Mouse (Mus musculus): Measurements from ENCODE around the gene Coq2. TPM values are rescaled to one million over a fixed set of nuclear protein-coding genes. Genes with fewer than 3 reads are reported as not detected.

Gene Coq2
- total RNA-seq (2014; rRNA removed) (77.0 and 81.3 TPM in 2 replicates), polyA plus RNA-seq (2015; fragmentation: Nextera tagmentation; extraction: Ambion mirVana) (65.1 TPM in 2 replicates)

GRCm38 (mm10) chr5:100674711-100675376 lies at the start of gene Coq2:
TSS of gene Coq2 (minus strand) at chr5:100675140.
- peak; percentile 72 for TF ChIP-seq CTCF (IDR thresholded peaks at IDR 0.05; ENCODE audit: low read depth)
- H3K36me3 ChIP-seq (ENCODE audit: insufficient read depth) = no peaks in the 10 kb centered on the region
- ATAC-seq (no peak), DNase-seq (peak; percentile 63)
- no peaks in the 10 kb centered on the region for H3K27me3 ChIP-seq (ENCODE audit: insufficient read depth, low read length)
- WGBS = 8% methylated on average over 17 of the region's 17 CpGs
- H3K9ac ChIP-seq = peak within 1 kb of the TSS; percentile 85
- H3K27ac ChIP-seq (ENCODE audit: low read depth, low read length) = peak within 1 kb of the TSS; percentile 50
- H3K4me1 ChIP-seq (ENCODE audit: insufficient read depth) = peaks cover 10% of the 10 kb centered on the region; the same call in 1 of the 2 replicates
- H3K9me3 ChIP-seq (ENCODE audit: low read length) = no peaks in the 10 kb centered on the region
- H3K4me3 ChIP-seq (ENCODE audit: low read depth, low read length) = peak within 1 kb of the TSS; percentile 80
- H3K4me2 ChIP-seq (ENCODE audit: low read depth) = peak within 1 kb of the TSS; percentile 81

GRCm38 (mm10) chr5:100719235-100720088 lies 44.5 kb upstream of the Coq2 start, which contains the start of gene Hpse:
TSS of gene Hpse (minus strand) at chr5:100719716.
- TF ChIP-seq CTCF (IDR thresholded peaks at IDR 0.05; ENCODE audit: low read depth) = no peak
- peak within 1 kb of the TSS; percentile 31 for H3K9ac ChIP-seq
- no peak within 1 kb of the TSS for H3K27ac ChIP-seq (ENCODE audit: low read depth, low read length)
- DNase-seq = no peak
- H3K4me2 ChIP-seq (ENCODE audit: low read depth) = peak within 1 kb of the TSS; percentile 94
- H3K36me3 ChIP-seq (ENCODE audit: insufficient read depth) = no peaks in the 10 kb centered on the region
- 0 out of 2 replicates have a peak, but pooled peaks cover 5% of the 10 kb centered on the region for H3K9me3 ChIP-seq (ENCODE audit: low read length)
- H3K4me1 ChIP-seq (ENCODE audit: insufficient read depth) = peaks cover 6% of the 10 kb centered on the region
- peak; percentile 71 for ATAC-seq
- WGBS = under 1% methylated on average over 52 of the region's 56 CpGs
- H3K27me3 ChIP-seq (ENCODE audit: insufficient read depth, low read length) = no peaks in the 10 kb centered on the region; the same call in 1 of the 2 replicates
- peak within 1 kb of the TSS; percentile 44 for H3K4me3 ChIP-seq (ENCODE audit: low read depth, low read length)

GRCm38 (mm10) chr5:100716762-100717161 lies 41.8 kb upstream of the Coq2 start:
- no peak for TF ChIP-seq CTCF (IDR thresholded peaks at IDR 0.05; ENCODE audit: low read depth)
- Histone ChIP-seq H3K27ac (ENCODE audit: low read depth, low read length) (no peak overlapping the region), H3K36me3 (ENCODE audit: insufficient read depth) (no peaks in the 10 kb centered on the region), H3K4me3 (ENCODE audit: low read depth, low read length) (no peak overlapping the region), H3K4me1 (ENCODE audit: insufficient read depth) (peaks cover 6% of the 10 kb centered on the region), H3K9ac (no peak overlapping the region), H3K27me3 (ENCODE audit: insufficient read depth, low read length) (no peaks in the 10 kb centered on the region; the same call in 1 of the 2 replicates), H3K4me2 (ENCODE audit: low read depth) (no peak overlapping the region), H3K9me3 (ENCODE audit: low read length) (no peaks in the 10 kb centered on the region)
- WGBS = 95% methylated on average over 15 of the region's 15 CpGs
- ATAC-seq = no peak
- DNase-seq = no peak

- Histone ChIP-seq H3K4me2 (ENCODE audit: low read depth) (no peak overlapping the region), H3K27me3 (ENCODE audit: insufficient read depth, low read length) (no peaks in the 10 kb centered on the region), H3K4me3 (ENCODE audit: low read depth, low read length) (no peak overlapping the region), H3K27ac (ENCODE audit: low read depth, low read length) (no peak overlapping the region), H3K9me3 (ENCODE audit: low read length) (no peaks in the 10 kb centered on the region), H3K9ac (no peak overlapping the region), H3K36me3 (ENCODE audit: insufficient read depth) (no peaks in the 10 kb centered on the region), H3K4me1 (ENCODE audit: insufficient read depth) (no peaks in the 10 kb centered on the region)
- 95% methylated on average over 6 of the region's 6 CpGs for WGBS
- ATAC-seq (no peak), DNase-seq (no peak)
- no peak for TF ChIP-seq CTCF (IDR thresholded peaks at IDR 0.05; ENCODE audit: low read depth)
Measured at GRCm38 (mm10) chr5:100711219-100711618, 36.3 kb upstream of the Coq2 start.

GRCm38 (mm10) chr5:100710012-100710411 lies 35.1 kb upstream of the Coq2 start:
- no peak for TF ChIP-seq CTCF (IDR thresholded peaks at IDR 0.05; ENCODE audit: low read depth)
- H3K4me3 ChIP-seq (ENCODE audit: low read depth, low read length) = no peak overlapping the region
- DNase-seq = no peak
- 57% methylated on average over 2 of the region's 2 CpGs for WGBS
- H3K4me2 ChIP-seq (ENCODE audit: low read depth) = no peak overlapping the region
- H3K9me3 ChIP-seq (ENCODE audit: low read length) = no peaks in the 10 kb centered on the region
- no peak for ATAC-seq
- H3K27me3 ChIP-seq (ENCODE audit: insufficient read depth, low read length) = no peaks in the 10 kb centered on the region
- no peak overlapping the region for H3K27ac ChIP-seq (ENCODE audit: low read depth, low read length)
- H3K36me3 ChIP-seq (ENCODE audit: insufficient read depth) = no peaks in the 10 kb centered on the region
- no peaks in the 10 kb centered on the region for H3K4me1 ChIP-seq (ENCODE audit: insufficient read depth)
- H3K9ac ChIP-seq = no peak overlapping the region

GRCm38 (mm10) chr5:100709035-100709434 lies 34.1 kb upstream of the Coq2 start:
- H3K4me3 ChIP-seq (ENCODE audit: low read depth, low read length) = no peak overlapping the region
- TF ChIP-seq CTCF (IDR thresholded peaks at IDR 0.05; ENCODE audit: low read depth) = no peak
- ATAC-seq (no peak), DNase-seq (no peak)
- no peaks in the 10 kb centered on the region for H3K4me1 ChIP-seq (ENCODE audit: insufficient read depth)
- no peaks in the 10 kb centered on the region for H3K27me3 ChIP-seq (ENCODE audit: insufficient read depth, low read length)
- no peaks in the 10 kb centered on the region for H3K36me3 ChIP-seq (ENCODE audit: insufficient read depth)
- H3K4me2 ChIP-seq (ENCODE audit: low read depth) = no peak overlapping the region
- H3K9ac ChIP-seq = no peak overlapping the region
- WGBS = 88% methylated on average over 6 of the region's 6 CpGs
- no peaks in the 10 kb centered on the region for H3K9me3 ChIP-seq (ENCODE audit: low read length)
- no peak overlapping the region for H3K27ac ChIP-seq (ENCODE audit: low read depth, low read length)

GRCm38 (mm10) chr5:100706675-100707074 lies 31.7 kb upstream of the Coq2 start:
- DNase-seq = no peak
- H3K4me2 ChIP-seq (ENCODE audit: low read depth) = no peak overlapping the region

More at GRCm38 (mm10) chr5:100706675-100707074, 31.7 kb upstream of the Coq2 start:
- WGBS = 62% methylated on average over 8 of the region's 8 CpGs
- Histone ChIP-seq H3K27ac (ENCODE audit: low read depth, low read length) (no peak overlapping the region), H3K4me3 (ENCODE audit: low read depth, low read length) (no peak overlapping the region), H3K36me3 (ENCODE audit: insufficient read depth) (no peaks in the 10 kb centered on the region), H3K27me3 (ENCODE audit: insufficient read depth, low read length) (no peaks in the 10 kb centered on the region), H3K9ac (no peak overlapping the region), H3K4me1 (ENCODE audit: insufficient read depth) (no peaks in the 10 kb centered on the region), H3K9me3 (ENCODE audit: low read length) (no peaks in the 10 kb centered on the region)
- TF ChIP-seq CTCF (IDR thresholded peaks at IDR 0.05; ENCODE audit: low read depth) = no peak
- ATAC-seq = no peak
